Mouse (Mus musculus): ENCODE measurements around the gene Ostn. TPM values are rescaled to one million over a fixed set of nuclear protein-coding genes. Genes with fewer than 3 reads are reported as not detected.

Ostn gene
- polyA plus RNA-seq, 1 experiment from 2014 or later, result not detected

GRCm38 (mm10) chr16:27389534-27390282 lies 82.4 kb downstream of the Ostn start:
- H3K9ac ChIP-seq (ENCODE audit: low read length), result peak overlapping the region; percentile 99
- peaks cover 19% of the 10 kb centered on the region; the same call in 1 of the 2 replicates for H3K4me1 ChIP-seq (replicated peaks; ENCODE audit: control insufficient read depth, insufficient read depth, low read length)
- no peaks in the 10 kb centered on the region for H3K9me3 ChIP-seq (ENCODE audit: control insufficient read depth, low read length)
- no peaks in the 10 kb centered on the region for H3K36me3 ChIP-seq (ENCODE audit: control insufficient read depth, insufficient read depth, low read length)
- 26% methylated on average over 7 of the region's 7 CpGs for WGBS
- peak overlapping the region; percentile 71 for H3K4me2 ChIP-seq (ENCODE audit: low read length)
- DNase-seq (ENCODE audit: low spot score) (peak; percentile 66), ATAC-seq (replicated peaks; ENCODE audit: low FRiP score, low TSS enrichment, low read depth) (peak; percentile 17; the same call in 1 of the 2 replicates)
- peak overlapping the region; percentile 89 for H3K4me3 ChIP-seq (ENCODE audit: low read depth, low read length)
- H3K27me3 ChIP-seq (replicated peaks; ENCODE audit: control insufficient read depth, insufficient read depth, low read length), result no peaks in the 10 kb centered on the region
- peak overlapping the region; percentile 94 for H3K27ac ChIP-seq (ENCODE audit: low read depth)

DNA sequence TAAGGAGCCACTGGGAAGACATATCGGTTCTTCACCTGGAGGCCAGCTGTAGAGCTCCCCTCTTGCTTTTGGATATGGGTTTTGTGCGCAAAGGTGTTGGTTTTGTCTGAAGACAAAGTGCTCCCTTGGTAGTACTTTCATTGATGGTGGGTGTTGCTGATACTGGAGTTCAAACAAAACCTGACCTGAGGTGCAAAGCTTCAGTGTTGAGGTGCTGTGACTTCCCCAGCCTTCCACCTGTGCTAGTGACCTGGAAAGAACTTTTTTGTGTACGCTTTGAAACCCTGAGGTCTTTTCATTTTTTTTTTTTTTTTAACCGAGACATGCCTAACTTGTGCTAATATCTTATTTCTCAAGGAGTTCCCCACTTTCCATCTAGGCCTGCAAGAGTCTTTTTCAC lies 83.0 kb downstream of the Ostn start:
- 79% methylated on average over 4 of the region's 4 CpGs for WGBS
- ATAC-seq (replicated peaks; ENCODE audit: low FRiP score, low TSS enrichment, low read depth), result no peak
- Histone ChIP-seq H3K27me3 (replicated peaks; ENCODE audit: control insufficient read depth, insufficient read depth, low read length) (no peaks in the 10 kb centered on the region), H3K4me3 (ENCODE audit: low read depth, low read length) (peak overlapping the region; percentile 89), H3K9ac (ENCODE audit: low read length) (no peak overlapping the region), H3K4me2 (ENCODE audit: low read length) (peak overlapping the region; percentile 71), H3K9me3 (ENCODE audit: control insufficient read depth, low read length) (no peaks in the 10 kb centered on the region), H3K27ac (ENCODE audit: low read depth) (no peak overlapping the region), H3K36me3 (ENCODE audit: control insufficient read depth, insufficient read depth, low read length) (no peaks in the 10 kb centered on the region), H3K4me1 (replicated peaks; ENCODE audit: control insufficient read depth, insufficient read depth, low read length) (peaks cover 19% of the 10 kb centered on the region; the same call in 1 of the 2 replicates)
- DNase-seq (ENCODE audit: low spot score), result no peak

DNA sequence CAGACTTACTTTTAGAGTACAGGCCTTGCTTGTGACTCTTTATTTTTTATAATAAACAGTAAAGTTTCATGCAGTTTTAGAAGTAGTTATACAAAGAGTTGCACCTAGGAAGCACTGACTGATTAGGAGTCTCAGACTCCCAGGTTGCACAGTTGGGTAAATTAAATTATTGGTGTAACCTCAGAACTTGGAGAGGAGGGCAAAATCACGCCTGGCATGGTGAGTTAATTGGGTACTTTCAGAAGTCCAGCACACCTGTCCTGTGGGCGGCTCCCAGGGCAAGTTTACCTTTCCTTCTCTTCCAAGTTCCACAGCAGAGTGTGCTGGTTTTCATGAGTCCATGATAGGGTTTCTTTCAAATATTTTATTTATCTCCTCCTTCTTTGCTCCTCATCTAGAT lies 84.6 kb downstream of the Ostn start:
- H3K4me1 ChIP-seq (replicated peaks; ENCODE audit: control insufficient read depth, insufficient read depth, low read length), result peaks cover 19% of the 10 kb centered on the region; the same call in 1 of the 2 replicates
- H3K9ac ChIP-seq (ENCODE audit: low read length), result no peak overlapping the region
- ATAC-seq (replicated peaks; ENCODE audit: low FRiP score, low TSS enrichment, low read depth), result no peak
- H3K27me3 ChIP-seq (replicated peaks; ENCODE audit: control insufficient read depth, insufficient read depth, low read length), result no peaks in the 10 kb centered on the region
- no peak for DNase-seq (ENCODE audit: low spot score)
- no peak overlapping the region for H3K27ac ChIP-seq (ENCODE audit: low read depth)
- no peaks in the 10 kb centered on the region for H3K36me3 ChIP-seq (ENCODE audit: control insufficient read depth, insufficient read depth, low read length)
- H3K4me2 ChIP-seq (ENCODE audit: low read length), result no peak overlapping the region
- 75% methylated on average over 2 of the region's 2 CpGs for WGBS
- H3K9me3 ChIP-seq (ENCODE audit: control insufficient read depth, low read length), result no peaks in the 10 kb centered on the region
- no peak overlapping the region for H3K4me3 ChIP-seq (ENCODE audit: low read depth, low read length)

GRCm38 (mm10) chr16:27395251-27396037 lies 88.2 kb downstream of the Ostn start:
- Histone ChIP-seq H3K27ac (ENCODE audit: low read depth) (no peak overlapping the region), H3K27me3 (replicated peaks; ENCODE audit: control insufficient read depth, insufficient read depth, low read length) (no peaks in the 10 kb centered on the region), H3K4me2 (ENCODE audit: low read length) (no peak overlapping the region), H3K9ac (ENCODE audit: low read length) (no peak overlapping the region), H3K36me3 (ENCODE audit: control insufficient read depth, insufficient read depth, low read length) (no peaks in the 10 kb centered on the region), H3K4me3 (ENCODE audit: low read depth, low read length) (no peak overlapping the region), H3K4me1 (replicated peaks; ENCODE audit: control insufficient read depth, insufficient read depth, low read length) (peaks cover 7% of the 10 kb centered on the region; the same call in 1 of the 2 replicates), H3K9me3 (ENCODE audit: control insufficient read depth, low read length) (no peaks in the 10 kb centered on the region)
- no peak for DNase-seq (ENCODE audit: low spot score)
- ATAC-seq (replicated peaks; ENCODE audit: low FRiP score, low TSS enrichment, low read depth), result no peak
- 84% methylated on average over 4 of the region's 4 CpGs for WGBS

DNA sequence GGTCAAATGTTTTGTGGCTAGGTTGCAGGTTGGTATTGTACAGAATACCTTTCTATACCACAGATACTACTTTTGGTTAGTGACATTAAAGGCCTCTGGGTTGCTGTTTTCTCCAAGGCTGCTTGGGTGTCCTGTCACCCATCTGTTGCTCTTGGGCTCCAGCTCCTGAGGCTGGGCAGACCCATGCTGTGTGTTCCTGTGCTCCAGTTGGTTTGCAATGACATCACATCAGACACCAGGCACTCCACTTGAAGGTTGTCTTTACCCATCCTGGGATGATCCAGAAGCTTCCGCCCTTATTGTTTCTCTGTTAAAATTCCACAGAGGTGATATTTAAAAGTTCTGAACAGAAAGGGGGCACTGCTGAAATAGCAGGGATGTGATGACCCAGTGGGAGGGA lies 89.7 kb downstream of the Ostn start:
- Histone ChIP-seq H3K4me3 (ENCODE audit: low read depth, low read length) (no peak overlapping the region), H3K9me3 (ENCODE audit: control insufficient read depth, low read length) (no peaks in the 10 kb centered on the region), H3K36me3 (ENCODE audit: control insufficient read depth, insufficient read depth, low read length) (no peaks in the 10 kb centered on the region), H3K27me3 (replicated peaks; ENCODE audit: control insufficient read depth, insufficient read depth, low read length) (no peaks in the 10 kb centered on the region), H3K4me1 (replicated peaks; ENCODE audit: control insufficient read depth, insufficient read depth, low read length) (peaks cover under 1% of the 10 kb centered on the region; the same call in 1 of the 2 replicates), H3K4me2 (ENCODE audit: low read length) (no peak overlapping the region), H3K27ac (ENCODE audit: low read depth) (no peak overlapping the region), H3K9ac (ENCODE audit: low read length) (no peak overlapping the region)
- no peak for ATAC-seq (replicated peaks; ENCODE audit: low FRiP score, low TSS enrichment, low read depth)
- 93% methylated on average over 1 of the region's 1 CpGs for WGBS
- DNase-seq (ENCODE audit: low spot score), result no peak

DNA sequence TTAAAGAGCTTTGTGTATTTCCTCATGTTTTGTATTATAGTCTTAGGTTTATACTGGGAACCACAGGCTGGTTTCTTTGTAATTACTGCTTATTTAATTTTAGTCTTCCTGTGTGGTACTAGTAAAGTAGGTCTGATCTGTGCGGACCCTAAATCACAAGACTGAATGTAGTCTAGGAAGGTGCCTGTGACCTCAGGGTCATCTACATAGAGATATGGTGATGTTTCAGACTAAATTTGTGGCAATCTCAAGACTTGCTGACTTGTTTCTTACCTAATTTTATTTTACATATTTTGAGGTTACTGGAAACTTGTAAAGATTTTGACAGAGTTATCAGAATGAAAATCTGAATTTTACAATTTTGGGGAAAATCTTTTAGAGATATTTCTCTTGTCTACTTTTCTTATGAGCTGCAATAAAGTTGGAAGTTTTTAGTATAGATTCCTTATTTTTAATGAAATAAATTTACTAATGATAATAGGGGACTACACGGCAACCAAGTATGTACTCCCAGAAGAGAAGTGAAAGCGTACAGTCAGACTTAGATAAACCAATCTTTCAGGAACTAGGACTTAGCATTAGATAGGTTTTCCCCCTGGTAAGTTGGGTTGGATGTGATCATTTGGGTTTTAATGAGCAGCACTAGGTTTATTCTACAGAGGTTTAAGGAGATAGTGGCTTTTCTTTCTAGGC lies 91.9 kb downstream of the Ostn start:
- ATAC-seq (replicated peaks; ENCODE audit: low FRiP score, low TSS enrichment, low read depth) (no peak), DNase-seq (ENCODE audit: low spot score) (no peak)
- H3K36me3 ChIP-seq (ENCODE audit: control insufficient read depth, insufficient read depth, low read length), result no peaks in the 10 kb centered on the region
- no peak overlapping the region for H3K4me2 ChIP-seq (ENCODE audit: low read length)
- H3K27ac ChIP-seq (ENCODE audit: low read depth), result no peak overlapping the region
- WGBS, result 92% methylated on average over 3 of the region's 3 CpGs
- H3K9ac ChIP-seq (ENCODE audit: low read length), result no peak overlapping the region
- no peaks in the 10 kb centered on the region for H3K9me3 ChIP-seq (ENCODE audit: control insufficient read depth, low read length)
- no peak overlapping the region for H3K4me3 ChIP-seq (ENCODE audit: low read depth, low read length)
- H3K27me3 ChIP-seq (replicated peaks; ENCODE audit: control insufficient read depth, insufficient read depth, low read length), result no peaks in the 10 kb centered on the region
- H3K4me1 ChIP-seq (replicated peaks; ENCODE audit: control insufficient read depth, insufficient read depth, low read length), result no peaks in the 10 kb centered on the region; the same call in 1 of the 2 replicates

DNA sequence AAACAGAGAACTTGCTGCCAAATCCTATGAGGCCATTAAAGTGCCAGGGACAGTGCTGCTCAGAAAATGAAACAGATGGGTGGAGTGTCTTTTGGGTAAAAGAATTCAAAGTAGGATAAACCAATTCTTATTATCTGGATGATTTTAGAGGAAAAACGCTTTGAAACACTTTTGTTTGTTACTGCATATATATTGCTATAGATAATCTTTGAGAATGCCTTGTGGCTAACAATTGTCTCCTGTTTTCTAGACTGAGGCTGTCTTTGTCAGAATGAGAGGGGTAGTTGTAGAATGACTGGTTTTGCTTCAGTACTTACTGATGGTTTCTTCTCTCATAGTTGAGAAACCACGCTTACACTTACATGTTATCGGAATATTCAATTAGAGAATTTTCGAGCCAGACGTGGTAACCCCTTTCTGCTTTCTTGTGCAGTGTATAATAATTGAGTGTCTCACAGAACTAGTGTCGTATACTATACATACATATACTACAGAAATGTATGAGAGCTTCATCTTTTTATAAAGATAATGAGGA lies 92.5 kb downstream of the Ostn start:
- H3K4me1 ChIP-seq (replicated peaks; ENCODE audit: control insufficient read depth, insufficient read depth, low read length), result no peaks in the 10 kb centered on the region; the same call in 1 of the 2 replicates
- ATAC-seq (replicated peaks; ENCODE audit: low FRiP score, low TSS enrichment, low read depth) (no peak), DNase-seq (ENCODE audit: low spot score) (no peak)
- no peak overlapping the region for H3K4me3 ChIP-seq (ENCODE audit: low read depth, low read length)
- no peaks in the 10 kb centered on the region for H3K9me3 ChIP-seq (ENCODE audit: control insufficient read depth, low read length)
- no peaks in the 10 kb centered on the region for H3K36me3 ChIP-seq (ENCODE audit: control insufficient read depth, insufficient read depth, low read length)
- H3K4me2 ChIP-seq (ENCODE audit: low read length), result no peak overlapping the region
- 86% methylated on average over 6 of the region's 6 CpGs for WGBS
- H3K9ac ChIP-seq (ENCODE audit: low read length), result no peak overlapping the region
- no peaks in the 10 kb centered on the region for H3K27me3 ChIP-seq (replicated peaks; ENCODE audit: control insufficient read depth, insufficient read depth, low read length)
- H3K27ac ChIP-seq (ENCODE audit: low read depth), result no peak overlapping the region

Measured in intestine, embryonic 14.5 days (tissue).